Comparison of ENCODE assay signal across 1 mouse cellular context in genomic region chr6:29026766-29027165, GRCm38 (mm10).
TF ChIP-seq lines count a peak whose summit lies in the region.

No protein-coding gene starts in this region.

TF ChIP-seq in myocyte, 11 proteins besides CTCF, POLR2A, EP300 and RAD21 (continued from another document):
- TF ChIP-seq TCF3 (IDR thresholded peaks at IDR 0.05; ENCODE audit: insufficient read length, low read depth) (no peak), REST (IDR thresholded peaks at IDR 0.05; ENCODE audit: insufficient read depth, insufficient read length) (no peak), SRF (IDR thresholded peaks at IDR 0.05; ENCODE audit: control insufficient read depth, insufficient read length, low read depth) (no peak)
TF ChIP-seq in myocyte: peak in this region for 0.
